ENCODE assay signal across 24 mouse cellular contexts in the genomic region with DNA sequence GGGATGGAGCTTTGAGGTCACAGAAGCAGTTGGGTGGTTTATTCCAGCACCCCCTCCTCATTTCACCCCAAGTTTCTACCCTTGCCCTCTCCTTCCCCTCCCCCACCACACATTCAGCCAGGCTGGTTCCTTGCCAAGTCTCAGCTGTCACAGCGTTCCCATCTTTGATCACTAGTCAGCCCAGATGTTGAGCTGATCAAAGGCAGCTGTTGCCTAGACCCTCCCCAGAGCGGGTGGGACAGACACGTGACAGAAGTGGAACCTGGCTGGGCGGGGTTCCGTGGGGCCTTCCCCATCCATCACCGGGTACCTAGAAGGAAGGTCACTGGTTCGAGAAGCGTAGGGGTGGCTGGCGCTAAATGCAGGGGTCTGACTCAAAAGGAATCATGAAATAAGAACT. TPM values are rescaled to one million over a fixed set of nuclear protein-coding genes. Genes with fewer than 3 reads are reported as not detected.
A peak's percentile ranks its signal among the peaks of the same experiment; 100 is the strongest.
DNase-seq lines count a peak whose midpoint lies in the region; ATAC-seq lines count a peak whose summit lies in the region.
"Had no signal": no experiment of that assay in that cellular context is flagged by ENCODE, and none has a peak within 500 bp of the region (broad histone marks: within the 10 kb centered on the region; RNA-seq: fewer than 3 reads in every experiment).

No protein-coding gene starts in this region.

- H3K4me1 ChIP-seq in limb, embryonic 11.5 days (ENCODE audit: control insufficient read depth, insufficient read depth, low read length), result no peaks in the 10 kb centered on the region
- no peaks in the 10 kb centered on the region for H3K4me1 ChIP-seq in kidney, embryonic 14.5 days (ENCODE audit: control insufficient read depth, insufficient read depth, low read length)
- H3K4me1 ChIP-seq: forebrain, embryonic 10.5 days; heart, embryonic 13.5 days; intestine, embryonic 15.5 days had no signal

- no peaks in the 10 kb centered on the region; the same call in 1 of the 2 replicates for H3K9me3 ChIP-seq in limb, embryonic 11.5 days (ENCODE audit: control insufficient read depth, low read length)
- H3K9me3 ChIP-seq in kidney, embryonic 14.5 days (ENCODE audit: control insufficient read depth, low read length), result no peaks in the 10 kb centered on the region
- H3K9me3 ChIP-seq: G1E; heart, embryonic 13.5 days; intestine, embryonic 15.5 days; kidney, embryonic 15.5 days had no signal

- no peaks in the 10 kb centered on the region for H3K27me3 ChIP-seq in limb, embryonic 11.5 days (ENCODE audit: control insufficient read depth, insufficient read depth, low read length)
- H3K27me3 ChIP-seq in kidney, embryonic 14.5 days (ENCODE audit: control insufficient read depth, insufficient read depth, low read length), result no peaks in the 10 kb centered on the region

- WGBS in limb, embryonic 11.5 days, result 29% methylated on average over 9 of the region's 9 CpGs
- WGBS in kidney, embryonic 14.5 days, result 39% methylated on average over 9 of the region's 9 CpGs

- no peak overlapping the region for H3K4me3 ChIP-seq in limb, embryonic 11.5 days (ENCODE audit: low read depth, low read length)
- no peak overlapping the region for H3K4me3 ChIP-seq in kidney, embryonic 14.5 days (ENCODE audit: low read length)
- H3K4me3 ChIP-seq: forebrain, embryonic 10.5 days; heart, embryonic 13.5 days; intestine, embryonic 15.5 days; kidney, embryonic 15.5 days had no signal

- H3K9ac ChIP-seq in limb, embryonic 11.5 days (ENCODE audit: low read length), result no peak overlapping the region
- no peak overlapping the region for H3K9ac ChIP-seq in kidney, embryonic 14.5 days (ENCODE audit: low read depth, low read length)
- H3K9ac ChIP-seq: heart, embryonic 13.5 days; hindbrain, embryonic 14.5 days; intestine, embryonic 15.5 days; kidney, embryonic 15.5 days had no signal

- no peak overlapping the region for H3K27ac ChIP-seq in limb, embryonic 11.5 days (replicated peaks; ENCODE audit: low read depth, low read length)
- H3K27ac ChIP-seq in kidney, embryonic 14.5 days (ENCODE audit: low read depth, low read length), result no peak overlapping the region
- H3K27ac ChIP-seq: forebrain, embryonic 10.5 days; heart, embryonic 13.5 days; hindbrain, embryonic 14.5 days; intestine, embryonic 15.5 days; kidney, embryonic 15.5 days; macrophage; stomach, postnatal 0 days had no signal

- peak; percentile 22 for DNase-seq in thymus, postnatal 4 days
- no peak for DNase-seq in thymus, postnatal 10 days (ENCODE audit: low spot score in 2 of 2)
- DNase-seq in limb, embryonic 11.5 days (ENCODE audit: low spot score), result peak; percentile 67
- DNase-seq in lung, postnatal 14 days, result peak; percentile 49
- DNase-seq in urinary bladder, postnatal 4 days (ENCODE audit: low spot score in 2 of 2), result no peak
- DNase-seq in layer of hippocampus, postnatal 36 days, result no peak
- DNase-seq: adrenal gland, postnatal 36 days; cerebellum, adult 2 months; gastrocnemius, postnatal 10 days; heart, adult 18-20 months; heart, postnatal 36 days; retina, postnatal 1 day had no signal

- ATAC-seq in limb, embryonic 11.5 days (ENCODE audit: insufficient number of reproducible peaks, low FRiP score, low TSS enrichment, low read depth), result no peak
- no peak for ATAC-seq in kidney, embryonic 14.5 days (ENCODE audit: low FRiP score, low TSS enrichment)
- ATAC-seq: CD4-positive, CD25-positive, alpha-beta regulatory T cell, adult 4 months; intestine, embryonic 15.5 days had no signal

- H3K4me2 ChIP-seq in limb, embryonic 11.5 days (ENCODE audit: low read depth, severe bottlenecking), result no peak overlapping the region
- H3K4me2 ChIP-seq in kidney, embryonic 14.5 days (replicated peaks; ENCODE audit: low read depth, low read length), result no peak overlapping the region
- H3K4me2 ChIP-seq: heart, embryonic 13.5 days; hindbrain, embryonic 14.5 days; intestine, embryonic 15.5 days; kidney, embryonic 15.5 days; liver, embryonic 11.5 days; midbrain, embryonic 11.5 days had no signal

- H3K36me3 ChIP-seq in limb, embryonic 11.5 days (ENCODE audit: control insufficient read depth, insufficient read depth, low read length), result no peaks in the 10 kb centered on the region
- H3K36me3 ChIP-seq in kidney, embryonic 14.5 days (ENCODE audit: control insufficient read depth, insufficient read depth, low read length), result no peaks in the 10 kb centered on the region
- H3K36me3 ChIP-seq: forebrain, embryonic 10.5 days; G1E; heart, embryonic 13.5 days; intestine, embryonic 15.5 days; kidney, embryonic 15.5 days had no signal

RNA-seq across cellular contexts. Expression of a gene that starts 19.2 kb away (rescaled TPM):
- 22.5 and 24.2 TPM in 2 replicates for polyA plus RNA-seq in limb, embryonic 11.5 days (2014; fragmentation: Nextera tagmentation; extraction: Ambion mirVana)
- polyA plus RNA-seq in kidney, embryonic 14.5 days (2014; fragmentation: Nextera tagmentation; extraction: Ambion mirVana), result 17.9 and 20.9 TPM in 2 replicates
- 10 to 100 TPM; 18.7 to 19.2 TPM for total RNA-seq in layer of hippocampus, postnatal 36 days (2021)

Comparison
In these comparisons a context has a peak if more than half of its experiments do, and no peak if none do; other contexts are left out.
1. DNase-seq: peak in thymus, postnatal 4 days (single experiment), limb, embryonic 11.5 days (single experiment) and lung, postnatal 14 days (single experiment); none in thymus, postnatal 10 days (0 of 2), urinary bladder, postnatal 4 days (0 of 2) and layer of hippocampus, postnatal 36 days (0 of 2).